In the genomic region with DNA sequence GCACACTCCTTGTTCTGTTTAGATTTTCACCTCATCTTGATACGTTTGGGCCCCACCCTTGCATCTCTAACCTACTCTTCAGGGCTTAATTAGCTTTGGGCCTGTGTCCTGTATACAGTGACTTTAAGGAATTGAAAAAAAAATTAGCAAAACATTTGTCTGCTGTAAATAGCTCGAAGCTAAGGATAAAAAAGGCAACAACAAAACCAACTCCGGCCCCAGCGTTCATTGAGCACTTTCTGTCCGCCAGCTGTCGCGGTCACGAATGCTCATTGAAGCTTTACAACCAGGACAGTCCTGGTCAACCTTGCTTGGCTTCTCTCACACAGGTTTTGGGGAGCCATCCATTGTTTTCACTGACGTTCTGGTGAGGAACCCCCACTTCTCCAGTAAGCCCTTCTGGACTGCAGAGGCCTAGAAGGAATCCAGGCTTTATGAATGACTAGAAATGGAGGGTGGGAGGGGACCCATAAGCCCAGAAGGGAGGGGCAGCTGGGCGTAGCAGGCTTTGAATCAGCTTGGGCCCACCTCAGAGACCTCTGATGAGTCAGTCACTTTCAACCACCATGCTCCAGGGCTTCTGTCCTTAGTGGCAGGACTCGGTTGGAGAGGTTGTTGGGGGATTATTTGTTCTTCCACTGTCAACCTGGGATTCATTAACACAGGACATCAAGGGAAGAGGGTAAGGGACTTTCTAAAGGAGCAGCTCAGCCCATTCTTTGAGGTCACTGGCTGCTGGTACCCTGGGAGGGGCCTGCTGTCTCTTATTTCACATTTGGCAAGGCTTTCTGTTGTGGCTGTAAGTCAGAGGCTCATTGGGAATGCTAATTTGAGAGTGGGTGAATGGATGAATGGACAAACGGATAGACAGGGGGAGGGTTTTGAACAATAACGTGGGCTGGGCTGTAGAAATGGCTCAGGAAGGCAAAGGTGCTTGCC, we compare ENCODE assay signal across 11 mouse cellular contexts. TPM values are rescaled to one million over a fixed set of nuclear protein-coding genes. Genes with fewer than 3 reads are reported as not detected.
DNase-seq lines count a peak whose midpoint lies in the region; ATAC-seq and TF ChIP-seq lines count a peak whose summit lies in the region.
"Had no signal": no experiment of that assay in that cellular context is flagged by ENCODE, and none has a peak within 500 bp of the region (broad histone marks: within the 10 kb centered on the region; RNA-seq: fewer than 3 reads in every experiment).

No protein-coding gene starts in this region.

- H3K4me1 ChIP-seq in hindbrain, embryonic 15.5 days (replicated peaks): 0 out of 2 replicates have a peak, but pooled peaks cover 5% of the 10 kb centered on the region

- TF ChIP-seq CTCF in gastrocnemius, adult 2 months (IDR thresholded peaks at IDR 0.05): no peak

- H3K9ac ChIP-seq in hindbrain, embryonic 15.5 days: no peak overlapping the region
- H3K9ac ChIP-seq: limb, embryonic 15.5 days had no signal

- no peaks in the 10 kb centered on the region for H3K9me3 ChIP-seq in hindbrain, embryonic 15.5 days
- H3K9me3 ChIP-seq: limb, embryonic 15.5 days had no signal

- 43% methylated on average over 13 of the region's 13 CpGs for WGBS in hindbrain, embryonic 15.5 days

- peak overlapping the region; percentile 40 for H3K27ac ChIP-seq in gastrocnemius, adult 2 months
- no peak overlapping the region for H3K27ac ChIP-seq in hindbrain, embryonic 15.5 days (replicated peaks)
- H3K27ac ChIP-seq: limb, embryonic 15.5 days had no signal

- 0 out of 2 replicates have a peak, but pooled peaks have one; percentile 34 for ATAC-seq in hindbrain, embryonic 15.5 days (ENCODE audit: low FRiP score, low read depth)
- ATAC-seq in frontal cortex, adult (ENCODE audit: low TSS enrichment): no peak
- ATAC-seq: intestine, embryonic 16.5 days had no signal

- H3K4me3 ChIP-seq in gastrocnemius, adult 2 months: no peak overlapping the region
- H3K4me3 ChIP-seq in hindbrain, embryonic 15.5 days: no peak overlapping the region
- H3K4me3 ChIP-seq: limb, embryonic 15.5 days had no signal

- DNase-seq in gastrocnemius, adult 2 months: no peak
- DNase-seq in gastrocnemius, postnatal 14 days: no peak
- DNase-seq in 3T3-L1 (ENCODE audit: low read depth, low spot score) (peak; percentile 64), adipocyte (ENCODE audit: low spot score) (peak; percentile 46)
- no peak for DNase-seq in adrenal gland, adult 2 months
- DNase-seq in layer of hippocampus, adult 8-10 months (ENCODE audit: low spot score in 2 of 2): no peak

- peaks cover 3% of the 10 kb centered on the region; the same call in 1 of the 2 replicates for H3K27me3 ChIP-seq in hindbrain, embryonic 15.5 days
- H3K27me3 ChIP-seq: limb, embryonic 15.5 days had no signal

- intact Hi-C loops in gastrocnemius, adult 2 months (cut with DNase I): no loop called here
- intact Hi-C loops in gastrocnemius, postnatal 14 days (cut with DNase I; ENCODE audit: low total_unique reads): no loop called here

- no peak overlapping the region for H3K4me2 ChIP-seq in hindbrain, embryonic 15.5 days
- H3K4me2 ChIP-seq: heart, embryonic 11.5 days; limb, embryonic 15.5 days had no signal

- H3K36me3 ChIP-seq in hindbrain, embryonic 15.5 days: no peaks in the 10 kb centered on the region
- H3K36me3 ChIP-seq: limb, embryonic 15.5 days had no signal

RNA-seq across cellular contexts. Expression of gene Itgb3, which starts 11.6 kb away (rescaled TPM):
- total RNA-seq in gastrocnemius, adult 2 months (2021): 1 to 10 TPM in 1 of 2 experiments, under 1 TPM in 1; 0.54 to 1.3 TPM
- 1 to 10 TPM; 2.2 to 4.0 TPM for total RNA-seq in gastrocnemius, postnatal 14 days (2021)
- polyA plus RNA-seq in hindbrain, embryonic 15.5 days (2015; fragmentation: Nextera tagmentation; extraction: Ambion mirVana): 1.5 and 1.7 TPM in 2 replicates
- 10 to 100 TPM in 1 of 2 experiments, 1 to 10 TPM in 1; 4.9 to 11.2 TPM for total RNA-seq in adrenal gland, adult 2 months (2021)
- 3.3 and 3.7 TPM in 2 replicates for polyA plus RNA-seq in adrenal gland, adult 2 months (2012; rRNA removed)
- total RNA-seq in layer of hippocampus, adult 8-10 months (2022): 1 to 10 TPM; 1.4 to 4.7 (median 3.1) TPM

Comparison
In these comparisons a context has a peak if more than half of its experiments do, and no peak if none do; other contexts are left out.
1. DNase-seq: peak in 3T3-L1 (single experiment) and adipocyte (single experiment); none in gastrocnemius, adult 2 months (single experiment), gastrocnemius, postnatal 14 days (single experiment), adrenal gland, adult 2 months (single experiment) and layer of hippocampus, adult 8-10 months (0 of 2).